Comparison of ENCODE assay signal across 8 mouse cellular contexts in genomic region chr13:98867810-98868209, GRCm38 (mm10). TPM values are rescaled to one million over a fixed set of nuclear protein-coding genes. Genes with fewer than 3 reads are reported as not detected.
A peak's percentile ranks its signal among the peaks of the same experiment; 100 is the strongest.
DNase-seq lines count a peak whose midpoint lies in the region; ATAC-seq and TF ChIP-seq lines count a peak whose summit lies in the region.

No protein-coding gene starts in this region.

- 43% methylated on average over 2 of the region's 2 CpGs for WGBS in thymus, adult 2 months
- 66% methylated on average over 2 of the region's 2 CpGs for WGBS in forebrain, embryonic 12.5 days
- 47% methylated on average over 2 of the region's 2 CpGs for WGBS in hindbrain, embryonic 15.5 days

- no peak for TF ChIP-seq CTCF in thymus, adult 2 months (IDR thresholded peaks at IDR 0.05; ENCODE audit: borderline replicate concordance, control insufficient read depth, extremely low read depth, insufficient read depth, low read length, poor library complexity)

- H3K4me1 ChIP-seq in thymus, adult 2 months (replicated peaks; ENCODE audit: control insufficient read depth, insufficient read depth, low read length), result no peaks in the 10 kb centered on the region
- peaks cover 12% of the 10 kb centered on the region; the same call in 1 of the 2 replicates for H3K4me1 ChIP-seq in forebrain, embryonic 12.5 days
- 0 out of 2 replicates have a peak, but pooled peaks cover 4% of the 10 kb centered on the region for H3K4me1 ChIP-seq in hindbrain, embryonic 15.5 days (replicated peaks)

- peak; percentile 40 for DNase-seq in thymus, adult 2 months
- DNase-seq in thymus, adult 18-20 months, result no peak
- DNase-seq in c-Kit-positive CD71-positive TER-119-negative erythroid progenitor cells, embryonic 14.5 days (ENCODE audit: low read depth), result peak; percentile 52
- peak; percentile 42 for DNase-seq in layer of hippocampus, adult 9-11 months
- peak; percentile 45 for DNase-seq in telencephalon, adult 2 months (ENCODE audit: low read depth, low spot score)

- ATAC-seq in forebrain, embryonic 12.5 days (ENCODE audit: low FRiP score), result peak; percentile 76
- peak; percentile 61 for ATAC-seq in hindbrain, embryonic 15.5 days (ENCODE audit: low FRiP score, low read depth)
- peak; percentile 91 for ATAC-seq in megakaryocyte, adult 5-6 weeks (ENCODE audit: poor library complexity, severe bottlenecking)

- H3K4me2 ChIP-seq in forebrain, embryonic 12.5 days, result no peak overlapping the region
- no peak overlapping the region for H3K4me2 ChIP-seq in hindbrain, embryonic 15.5 days

- H3K9ac ChIP-seq in forebrain, embryonic 12.5 days, result no peak overlapping the region
- no peak overlapping the region for H3K9ac ChIP-seq in hindbrain, embryonic 15.5 days

- peaks cover 91% of the 10 kb centered on the region for H3K36me3 ChIP-seq in thymus, adult 2 months (ENCODE audit: control insufficient read depth, insufficient read depth, low read length)
- peaks cover 92% of the 10 kb centered on the region for H3K36me3 ChIP-seq in forebrain, embryonic 12.5 days (replicated peaks)
- peaks cover 80% of the 10 kb centered on the region for H3K36me3 ChIP-seq in hindbrain, embryonic 15.5 days

- H3K9me3 ChIP-seq in forebrain, embryonic 12.5 days, result no peaks in the 10 kb centered on the region
- H3K9me3 ChIP-seq in hindbrain, embryonic 15.5 days, result no peaks in the 10 kb centered on the region

- no peak for TF ChIP-seq POLR2A in thymus, adult 2 months (IDR thresholded peaks at IDR 0.05; ENCODE audit: control insufficient read depth, extremely low read depth, insufficient read depth, low read length, poor library complexity)

- H3K27me3 ChIP-seq in thymus, adult 2 months (ENCODE audit: control insufficient read depth, insufficient read depth, low read length), result no peaks in the 10 kb centered on the region
- H3K27me3 ChIP-seq in forebrain, embryonic 12.5 days, result no peaks in the 10 kb centered on the region
- H3K27me3 ChIP-seq in hindbrain, embryonic 15.5 days, result no peaks in the 10 kb centered on the region

- no peak overlapping the region for H3K27ac ChIP-seq in thymus, adult 2 months (ENCODE audit: control insufficient read depth, insufficient read depth, low read length)
- H3K27ac ChIP-seq in forebrain, embryonic 12.5 days, result no peak overlapping the region
- H3K27ac ChIP-seq in hindbrain, embryonic 15.5 days (replicated peaks), result no peak overlapping the region

- no peak overlapping the region for H3K4me3 ChIP-seq in thymus, adult 2 months (ENCODE audit: control insufficient read depth, insufficient read depth, low read length)
- H3K4me3 ChIP-seq in forebrain, embryonic 12.5 days (replicated peaks), result no peak overlapping the region
- no peak overlapping the region for H3K4me3 ChIP-seq in hindbrain, embryonic 15.5 days

RNA-seq across cellular contexts. Expression of gene Fcho2, which starts 52.6 kb away (rescaled TPM):
- polyA plus RNA-seq in thymus, adult 2 months (2012; rRNA removed), result 9.6 and 10.7 TPM in 2 replicates
- polyA plus RNA-seq in forebrain, embryonic 12.5 days (2016; fragmentation: Nextera tagmentation; extraction: Ambion mirVana), result 32.4 and 36.6 TPM in 2 replicates
- polyA plus RNA-seq in hindbrain, embryonic 15.5 days (2015; fragmentation: Nextera tagmentation; extraction: Ambion mirVana), result 22.4 and 24.6 TPM in 2 replicates
- total RNA-seq in megakaryocyte, adult 5-6 weeks (2015), result 123 and 128 TPM in 2 replicates
- total RNA-seq in megakaryocyte, adult 5-6 weeks (2017), result 47.5 and 78.3 TPM in 2 replicates

RNA-seq across cellular contexts. Expression of gene Tnpo1, which starts 58.4 kb away (rescaled TPM):
- polyA plus RNA-seq in thymus, adult 2 months (2012; rRNA removed), result 35.9 and 40.7 TPM in 2 replicates
- 84.2 and 99.5 TPM in 2 replicates for polyA plus RNA-seq in forebrain, embryonic 12.5 days (2016; fragmentation: Nextera tagmentation; extraction: Ambion mirVana)
- polyA plus RNA-seq in hindbrain, embryonic 15.5 days (2015; fragmentation: Nextera tagmentation; extraction: Ambion mirVana), result 41.9 and 48.6 TPM in 2 replicates
- total RNA-seq in megakaryocyte, adult 5-6 weeks (2015), result 81.2 and 94.3 TPM in 2 replicates
- total RNA-seq in megakaryocyte, adult 5-6 weeks (2017), result 87.9 and 89.8 TPM in 2 replicates

Comparison
In these comparisons a context has a peak if more than half of its experiments do, and no peak if none do; other contexts are left out.
1. DNase-seq: peak in thymus, adult 2 months (single experiment), c-Kit-positive CD71-positive TER-119-negative erythroid progenitor cells, embryonic 14.5 days (single experiment), layer of hippocampus, adult 9-11 months (single experiment) and telencephalon, adult 2 months (single experiment); none in thymus, adult 18-20 months (0 of 2).
2. Peak in every context shown above with its lines, with median percentiles within 50 percentile points of each other: ATAC-seq.